Mouse (Mus musculus) testis, adult 2 months (tissue): ENCODE measurements around the gene Mreg. TPM values are rescaled to one million over a fixed set of nuclear protein-coding genes. Genes with fewer than 3 reads are reported as not detected.

Source experiments
- H3K27ac ChIP-seq: fragments of 200-500 bp; 2 replicates; pipeline ENCODE4 v1.5.1; 2012; ENCODE audit warnings: low read depth, low read length; ENCODE audit not compliant: control insufficient read depth, insufficient read depth
- H3K27me3 ChIP-seq: fragments of 200-500 bp; 2 replicates; pipeline ENCODE4 v1.6.1; 2012; ENCODE audit warnings: mild to moderate bottlenecking, low read length, moderate library complexity; ENCODE audit not compliant: control insufficient read depth, insufficient read depth
- H3K36me3 ChIP-seq: fragments of 200-500 bp; 2 replicates; pipeline ENCODE4 v1.6.1; 2012; ENCODE audit warnings: mild to moderate bottlenecking, low read length; ENCODE audit not compliant: control insufficient read depth, insufficient read depth
- H3K4me1 ChIP-seq: fragments of 200-500 bp; 2 replicates; pipeline ENCODE4 v1.6.1; 2012; ENCODE audit warnings: low read length; ENCODE audit not compliant: control insufficient read depth, insufficient read depth
- H3K4me3 ChIP-seq: fragments of 200-500 bp; 2 replicates; pipeline ENCODE4 v1.5.1; 2012; ENCODE audit warnings: low read depth, mild to moderate bottlenecking, low read length, moderate library complexity, mixed read lengths; ENCODE audit not compliant: control insufficient read depth
- CTCF ChIP-seq: fragments of 200-500 bp; IDR thresholded peaks from 2 replicates; pipeline ENCODE4 v1.5.1; 2012; ENCODE audit warnings: low read depth, mild to moderate bottlenecking, inconsistent platforms, low read length, moderate library complexity; ENCODE audit not compliant: control insufficient read depth, insufficient read depth, insufficient replicate concordance
- POLR2A ChIP-seq: fragments of 200-500 bp; IDR thresholded peaks from 2 replicates; pipeline ENCODE4 v1.6.1; 2012; ENCODE audit warnings: low read depth, mild to moderate bottlenecking, inconsistent platforms, low read length, moderate library complexity; ENCODE audit not compliant: control insufficient read depth
- polyA plus RNA-seq: library from polyadenylated mRNA; depleted of rRNA; stranded (reverse); fragments of >200 nt; gene quantifications from 2 replicates; pipeline ENCODE4 v1.2.3, GENCODE M21; 2012

The Mreg gene
- polyA plus RNA-seq, 1 experiment: 8.1 TPM

DNA sequence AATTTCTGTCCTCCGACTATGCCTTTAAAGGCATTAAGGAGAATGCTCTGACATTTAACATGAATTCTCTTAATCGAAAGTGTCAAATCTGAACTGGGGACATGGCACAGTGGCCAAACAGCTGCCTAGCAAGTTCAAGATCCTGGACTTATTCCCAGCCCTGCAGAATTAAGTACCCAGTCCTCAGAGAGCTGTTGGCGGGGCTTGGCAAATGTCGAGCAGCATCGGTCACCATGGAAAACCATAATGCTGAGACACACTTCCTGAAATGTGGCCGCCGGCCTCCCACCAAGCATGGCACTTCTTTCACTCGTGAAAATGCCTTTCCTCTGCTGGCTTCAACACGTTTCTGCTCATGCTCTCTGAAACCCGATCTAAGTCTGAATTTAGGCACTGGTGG is 24.6 kb downstream of the Mreg start:
- Histone ChIP-seq H3K27ac (no peak overlapping the region), H3K27me3 (no peaks in the 10 kb centered on the region), H3K4me1 (no peaks in the 10 kb centered on the region), H3K36me3 (no peaks in the 10 kb centered on the region), H3K4me3 (no peak overlapping the region)
- no peak for TF ChIP-seq POLR2A
- TF ChIP-seq CTCF: no peak

DNA sequence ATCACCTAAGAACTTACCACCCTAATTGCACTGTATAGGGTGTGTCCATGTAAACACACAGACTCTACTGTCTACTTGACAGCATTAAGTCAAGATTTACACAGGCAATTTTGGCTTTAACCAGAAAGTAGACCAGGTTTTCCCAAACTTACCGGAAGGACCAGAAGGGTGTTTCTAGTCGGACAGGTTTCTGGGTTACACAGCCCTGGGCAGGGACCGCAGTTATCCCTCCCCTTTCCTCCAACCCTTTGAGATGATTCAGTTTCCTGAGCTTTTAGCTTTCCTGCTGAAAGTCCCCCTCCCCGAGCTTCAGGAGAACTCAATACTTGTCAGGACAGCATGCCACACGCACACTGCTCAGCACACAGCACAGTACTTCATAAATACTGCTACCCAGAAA is 26.0 kb downstream of the Mreg start:
- H3K4me3 ChIP-seq: no peak overlapping the region
- H3K27ac ChIP-seq: no peak overlapping the region
- TF ChIP-seq CTCF (no peak), POLR2A (no peak)
- no peaks in the 10 kb centered on the region for H3K36me3 ChIP-seq
- no peaks in the 10 kb centered on the region for H3K27me3 ChIP-seq
- no peaks in the 10 kb centered on the region for H3K4me1 ChIP-seq

DNA sequence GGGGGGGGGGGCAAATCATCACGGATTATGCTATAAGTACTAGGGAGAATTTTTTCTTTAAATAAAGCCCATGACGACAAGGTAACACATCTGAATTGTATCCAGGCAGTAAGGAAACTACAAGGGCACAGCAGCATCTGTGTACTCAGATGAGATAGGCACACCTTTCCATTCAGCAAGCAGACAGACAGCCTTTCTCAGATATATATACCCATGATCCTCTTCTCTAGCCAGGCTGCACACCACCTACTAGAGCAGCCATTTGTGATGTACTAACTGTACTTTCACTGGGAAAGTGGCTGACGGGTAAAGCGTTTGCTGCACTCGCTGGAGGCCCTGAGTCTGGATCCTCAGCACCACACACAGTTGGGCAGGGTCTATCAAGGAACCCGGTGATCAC is 28.6 kb downstream of the Mreg start:
- no peaks in the 10 kb centered on the region for H3K36me3 ChIP-seq
- H3K4me1 ChIP-seq: no peaks in the 10 kb centered on the region
- H3K4me3 ChIP-seq: peak overlapping the region; percentile 5
- no peaks in the 10 kb centered on the region for H3K27me3 ChIP-seq
- no peak overlapping the region for H3K27ac ChIP-seq
- TF ChIP-seq CTCF (no peak), POLR2A (no peak)

DNA sequence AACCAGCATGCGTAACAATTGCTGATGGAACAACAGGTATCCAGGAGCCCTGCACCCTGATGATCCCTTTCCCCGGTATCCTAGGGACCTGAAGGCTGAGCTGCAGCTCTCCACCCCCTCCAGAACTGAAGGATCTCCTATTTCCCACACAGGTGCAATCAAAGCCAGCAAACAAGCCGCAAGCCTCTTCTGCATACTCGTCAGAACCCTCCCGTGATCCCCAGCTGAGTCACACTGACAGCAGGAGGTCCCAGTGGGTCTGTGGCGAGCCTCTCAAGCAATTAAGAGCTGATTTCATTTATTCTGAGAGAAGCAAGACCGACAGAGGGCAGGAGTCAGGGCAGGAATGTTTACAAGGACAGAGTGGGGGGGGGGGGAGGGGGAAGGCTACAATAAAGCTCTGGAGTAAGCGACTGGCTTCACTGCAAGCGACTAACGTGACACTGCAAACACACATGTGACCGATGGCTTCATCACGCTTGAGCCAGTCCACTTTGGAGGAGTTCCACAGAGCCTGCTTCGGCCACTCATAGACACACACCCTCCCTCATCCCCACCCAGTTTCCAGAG is 29.1 kb downstream of the Mreg start:
- TF ChIP-seq CTCF: no peak
- TF ChIP-seq POLR2A: no peak
- no peak overlapping the region; the same call in 1 of the 2 replicates for H3K4me3 ChIP-seq
- H3K27me3 ChIP-seq: no peaks in the 10 kb centered on the region
- no peak overlapping the region for H3K27ac ChIP-seq
- no peaks in the 10 kb centered on the region for H3K4me1 ChIP-seq
- H3K36me3 ChIP-seq: no peaks in the 10 kb centered on the region

DNA sequence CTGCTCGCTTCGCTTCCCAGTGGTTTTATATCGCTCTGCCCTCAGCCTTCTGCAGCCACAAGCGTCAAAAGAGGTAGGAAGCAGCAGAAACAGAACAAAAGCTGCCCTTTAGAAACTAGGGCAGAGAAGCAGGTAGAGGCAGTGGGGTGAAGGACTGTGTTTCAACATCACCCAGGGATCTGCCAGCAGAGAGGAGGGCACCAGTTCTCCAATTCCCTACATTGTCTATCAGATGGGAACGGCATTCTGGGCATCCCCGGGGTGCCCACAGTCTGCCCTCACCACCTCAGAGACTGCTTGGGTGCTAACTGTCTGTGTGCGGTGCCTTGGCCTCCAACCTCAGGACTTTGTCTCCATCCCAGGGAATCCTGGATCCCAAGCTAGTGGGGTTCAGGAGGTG is 32.2 kb downstream of the Mreg start:
- TF ChIP-seq POLR2A (no peak), CTCF (no peak)
- no peaks in the 10 kb centered on the region for H3K36me3 ChIP-seq
- H3K27me3 ChIP-seq: no peaks in the 10 kb centered on the region
- H3K4me3 ChIP-seq: no peak overlapping the region
- H3K4me1 ChIP-seq: no peaks in the 10 kb centered on the region
- H3K27ac ChIP-seq: no peak overlapping the region

DNA sequence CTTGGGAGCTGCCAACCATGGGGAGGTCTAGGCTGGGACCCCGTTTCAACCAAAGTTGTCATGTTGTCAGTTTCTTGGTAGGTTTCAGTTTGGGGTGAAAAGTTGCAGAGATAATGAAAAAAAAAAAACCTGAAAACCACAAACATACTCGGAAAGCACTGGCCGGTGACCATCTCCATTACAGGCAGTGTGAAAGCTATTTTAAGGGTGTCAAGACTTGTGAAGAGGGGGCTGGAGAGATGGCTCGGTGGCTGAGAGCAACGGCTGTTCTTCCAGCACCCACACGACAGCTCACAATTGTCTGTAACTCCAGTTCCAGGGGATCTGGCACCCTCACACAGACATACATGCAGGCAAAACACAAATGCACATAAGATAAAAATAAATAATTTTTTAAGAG is 35.9 kb downstream of the Mreg start:
- no peak for TF ChIP-seq POLR2A
- no peak for TF ChIP-seq CTCF
- no peak overlapping the region for H3K4me3 ChIP-seq
- H3K36me3 ChIP-seq: no peaks in the 10 kb centered on the region
- no peaks in the 10 kb centered on the region for H3K4me1 ChIP-seq
- H3K27me3 ChIP-seq: no peaks in the 10 kb centered on the region
- no peak overlapping the region for H3K27ac ChIP-seq

DNA sequence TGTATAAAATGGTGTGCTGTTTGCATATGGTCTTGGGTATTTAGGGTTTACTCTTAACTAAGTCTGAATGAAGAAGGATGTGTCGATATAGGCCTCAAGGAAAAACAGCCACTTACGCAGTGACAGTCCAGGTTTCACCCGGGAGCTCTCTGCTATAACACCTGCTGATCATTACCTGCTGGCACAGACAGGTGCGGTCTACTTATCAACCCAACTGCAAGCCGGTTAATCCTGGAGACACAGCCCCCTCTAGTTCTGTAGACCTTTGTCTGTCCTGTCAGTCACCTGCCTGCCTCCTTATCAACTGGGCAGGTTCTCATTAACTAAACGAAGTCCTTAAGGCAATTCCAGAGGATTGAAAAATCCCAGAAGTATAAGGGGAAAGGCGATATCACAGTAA is 37.9 kb downstream of the Mreg start:
- TF ChIP-seq CTCF (no peak), POLR2A (no peak)
- H3K4me3 ChIP-seq: no peak overlapping the region
- H3K4me1 ChIP-seq: no peaks in the 10 kb centered on the region
- no peak overlapping the region for H3K27ac ChIP-seq
- H3K27me3 ChIP-seq: no peaks in the 10 kb centered on the region
- H3K36me3 ChIP-seq: no peaks in the 10 kb centered on the region

DNA sequence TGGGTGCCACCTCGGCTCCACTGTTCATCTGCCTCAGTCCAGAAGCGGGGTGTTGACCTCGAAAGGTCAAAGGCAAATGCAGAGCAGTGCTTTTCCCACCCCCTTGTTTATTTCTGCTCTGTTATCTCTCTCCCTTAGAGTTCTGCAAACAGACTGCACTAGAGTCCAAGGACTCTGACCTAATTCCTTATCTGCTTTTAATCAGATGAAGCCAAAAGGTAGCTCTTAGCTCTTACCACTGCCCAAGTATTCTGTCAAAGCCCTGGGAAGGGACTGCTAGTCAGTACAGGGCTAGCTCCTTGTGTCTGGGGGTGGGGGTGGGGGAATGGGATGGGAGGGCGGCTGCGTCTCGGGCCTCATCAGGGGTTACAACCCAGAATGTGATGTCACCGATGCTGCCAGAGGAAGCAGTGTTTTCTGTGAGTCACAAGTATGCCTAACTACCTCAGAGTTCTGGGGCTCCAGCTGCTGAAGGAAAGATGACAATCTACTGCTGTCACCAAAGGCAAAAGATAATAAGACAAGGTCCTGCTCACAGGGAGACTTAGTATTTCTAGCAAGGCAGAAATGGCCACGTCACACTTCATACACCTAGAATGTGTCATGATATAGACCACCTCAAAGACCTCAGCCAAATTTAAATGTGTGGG is 38.6 kb downstream of the Mreg start:
- Histone ChIP-seq H3K36me3 (no peaks in the 10 kb centered on the region), H3K4me3 (no peak overlapping the region), H3K27ac (no peak overlapping the region), H3K4me1 (no peaks in the 10 kb centered on the region), H3K27me3 (no peaks in the 10 kb centered on the region)
- TF ChIP-seq CTCF: no peak
- no peak for TF ChIP-seq POLR2A
